Mouse (Mus musculus): ENCODE data around the gene Elf5. TPM values are rescaled to one million over a fixed set of nuclear protein-coding genes. Genes with fewer than 3 reads are reported as not detected.

The Elf5 gene
- total RNA-seq, 2 experiments from 2014 or later = not detected

GRCm38 (mm10) chr2:103432695-103433275, 21.3 kb downstream of the Elf5 start:
- intact Hi-C loops (cut with DNase I) = no loop called here
- DNase-seq = no peak

- intact Hi-C loops (cut with DNase I) = no loop called here
- DNase-seq = no peak
Observed at GRCm38 (mm10) chr2:103435110-103435509, 23.6 kb downstream of the Elf5 start.

GRCm38 (mm10) chr2:103436534-103436933, 25.0 kb downstream of the Elf5 start:
- intact Hi-C loops (cut with DNase I) = no loop called here
- DNase-seq = no peak

GRCm38 (mm10) chr2:103439071-103439622, 27.7 kb downstream of the Elf5 start:
- intact Hi-C loops (cut with DNase I) = no loop called here
- DNase-seq = no peak

GRCm38 (mm10) chr2:103439710-103440109, 28.2 kb downstream of the Elf5 start:
- peak; percentile 58 to 79 for DNase-seq
- intact Hi-C loops (cut with DNase I) = no loop called here

GRCm38 (mm10) chr2:103445776-103446175, 34.3 kb downstream of the Elf5 start:
- peak; percentile 35 to 62 for DNase-seq
- intact Hi-C loops (cut with DNase I) = no loop called here

- intact Hi-C loops (cut with DNase I) = no loop called here
- DNase-seq = no peak
Observed at GRCm38 (mm10) chr2:103446326-103446725, 34.8 kb downstream of the Elf5 start.

GRCm38 (mm10) chr2:103448947-103449560, 37.6 kb downstream of the Elf5 start:
- intact Hi-C loops (cut with DNase I) = no loop called here
- no peak for DNase-seq

- intact Hi-C loops (cut with DNase I) = loop anchor here (10.0 kb wide), 1 partner anchor 265 kb away; no protein-coding TSS in a partner anchor
- no peak for DNase-seq
Observed at GRCm38 (mm10) chr2:103449813-103450212, 38.3 kb downstream of the Elf5 start.

GRCm38 (mm10) chr2:103450267-103450666, 38.8 kb downstream of the Elf5 start:
- DNase-seq = no peak
- intact Hi-C loops (cut with DNase I) = loop anchor here (10.0 kb wide), 1 partner anchor 265 kb away; no protein-coding TSS in a partner anchor

- intact Hi-C loops (cut with DNase I) = loop anchor here (10.0 kb wide), 1 partner anchor 262 kb away; no protein-coding TSS in a partner anchor
- DNase-seq = no peak
Observed at GRCm38 (mm10) chr2:103452550-103452949, 41.1 kb downstream of the Elf5 start.

- intact Hi-C loops (cut with DNase I) = loop anchor here (1.0 to 10.0 kb wide), 3 partner anchors 29 to 259 kb away; partner anchors contain the start of gene Cat
- no peak for DNase-seq
Observed at GRCm38 (mm10) chr2:103455748-103456147, 44.3 kb downstream of the Elf5 start.

GRCm38 (mm10) chr2:103456646-103457045, 45.2 kb downstream of the Elf5 start:
- DNase-seq = peak; percentile 82 to 90
- intact Hi-C loops (cut with DNase I) = loop anchor here (1.0 to 10.0 kb wide), 3 partner anchors 28 to 258 kb away; partner anchors contain the start of gene Cat

GRCm38 (mm10) chr2:103457048-103457447, 45.6 kb downstream of the Elf5 start:
- intact Hi-C loops (cut with DNase I) = loop anchor here (2.0 to 10.0 kb wide), 2 partner anchors 28 to 258 kb away; partner anchors contain the start of gene Cat

GRCm38 (mm10) chr2:103457628-103458027, 46.1 kb downstream of the Elf5 start:
- no peak for DNase-seq
- intact Hi-C loops (cut with DNase I) = loop anchor here (2.0 to 10.0 kb wide), 2 partner anchors 27 to 257 kb away; partner anchors contain the start of gene Cat

More at GRCm38 (mm10) chr2:103457048-103457447, 45.6 kb downstream of the Elf5 start:
- DNase-seq = no peak

GRCm38 (mm10) chr2:103459069-103459468, 47.6 kb downstream of the Elf5 start:
- intact Hi-C loops (cut with DNase I) = loop anchor here (10.0 kb wide), 1 partner anchor 256 kb away; no protein-coding TSS in a partner anchor
- DNase-seq = no peak

- intact Hi-C loops (cut with DNase I) = no loop called here
- no peak for DNase-seq
Observed at GRCm38 (mm10) chr2:103461210-103461609, 49.7 kb downstream of the Elf5 start.

- no peak for DNase-seq
- intact Hi-C loops (cut with DNase I) = no loop called here
Observed at GRCm38 (mm10) chr2:103461743-103462142, 50.3 kb downstream of the Elf5 start.

- no peak for DNase-seq
- intact Hi-C loops (cut with DNase I) = no loop called here
Observed at GRCm38 (mm10) chr2:103462746-103463145, 51.3 kb downstream of the Elf5 start.

- DNase-seq = no peak
- intact Hi-C loops (cut with DNase I) = no loop called here
Observed at GRCm38 (mm10) chr2:103464524-103464923, 53.0 kb downstream of the Elf5 start.

- no peak for DNase-seq
- intact Hi-C loops (cut with DNase I) = no loop called here
Observed at GRCm38 (mm10) chr2:103465429-103465828, 53.9 kb downstream of the Elf5 start.

Data from heart, postnatal 36 days (tissue).